In genomic region chr11:29702721-29703120, GRCm38 (mm10) we compare ENCODE assay signal across 12 mouse cellular contexts. TPM values are rescaled to one million over a fixed set of nuclear protein-coding genes. Genes with fewer than 3 reads are reported as not detected.
DNase-seq lines count a peak whose midpoint lies in the region; TF ChIP-seq lines count a peak whose summit lies in the region.
"Had no signal": no experiment of that assay in that cellular context is flagged by ENCODE, and none has a peak within 500 bp of the region (broad histone marks: within the 10 kb centered on the region; RNA-seq: fewer than 3 reads in every experiment).

No protein-coding gene starts in this region.

- no peak overlapping the region for H3ac ChIP-seq in myocyte (ENCODE audit: control insufficient read depth, insufficient read length)

- TF ChIP-seq POLR2A in myocyte (IDR thresholded peaks at IDR 0.05; ENCODE audit: insufficient read length, low read depth) = no peak

- intact Hi-C loops in heart, postnatal 10 days (cut with DNase I) = no loop called here

- no peak overlapping the region for H3K4me3 ChIP-seq in myocyte
- H3K4me3 ChIP-seq: heart, embryonic 15.5 days; hindbrain, embryonic 15.5 days; lung, embryonic 15.5 days; midbrain, embryonic 10.5 days had no signal

- peaks cover 100% of the 10 kb centered on the region for H3K79me2 ChIP-seq in myocyte (ENCODE audit: control insufficient read depth, insufficient read depth)

- no peaks in the 10 kb centered on the region for H3K27me3 ChIP-seq in myocyte (ENCODE audit: control insufficient read depth, insufficient read depth, insufficient read length)
- H3K27me3 ChIP-seq: heart, embryonic 15.5 days; hindbrain, embryonic 15.5 days; lung, embryonic 15.5 days had no signal

- DNase-seq in cerebellum, postnatal 10 days = peak; percentile 9 to 24
- DNase-seq in cerebellum, adult 9-10 months = no peak
- peak; percentile 21 to 51 for DNase-seq in heart, postnatal 10 days
- DNase-seq in heart, adult 8-10 months (ENCODE audit: low spot score) = no peak
- DNase-seq in lung, postnatal 14 days = peak; percentile 6
- DNase-seq in lung, postnatal 4 days = no peak
- DNase-seq: thymus, adult 2 months had no signal

- H3K36me3 ChIP-seq in myocyte (ENCODE audit: control insufficient read depth, insufficient read depth) = peaks cover 33% of the 10 kb centered on the region

- peak overlapping the region; percentile 20 for H3K4me2 ChIP-seq in myocyte (ENCODE audit: low read depth)
- H3K4me2 ChIP-seq: heart, embryonic 15.5 days; hindbrain, embryonic 15.5 days; lung, embryonic 15.5 days had no signal

TF ChIP-seq in myocyte, 11 proteins besides CTCF, POLR2A, EP300 and RAD21:
- no peak for TF ChIP-seq USF1 (IDR thresholded peaks at IDR 0.05; ENCODE audit: low read depth)
- no peak for TF ChIP-seq SRF (IDR thresholded peaks at IDR 0.05; ENCODE audit: control insufficient read depth, insufficient read length, low read depth)

RNA-seq across cellular contexts. Expression of gene Rtn4, which starts 10.0 kb away (rescaled TPM):
- total RNA-seq in heart, postnatal 10 days (2021) = 100 to 1,000 TPM; 186 to 197 TPM
- 10 to 100 TPM; 74.8 to 89.2 (median 82.4) TPM for total RNA-seq in heart, adult 8-10 months (2022)
- polyA plus RNA-seq in myocyte (2012; fragmentation: generic; extraction: Trizol) = 309 TPM

Comparison
In these comparisons a context has a peak if more than half of its experiments do, and no peak if none do; other contexts are left out.
1. DNase-seq: peak in cerebellum, postnatal 10 days (2 of 2), heart, postnatal 10 days (2 of 2) and lung, postnatal 14 days (single experiment); none in cerebellum, adult 9-10 months (single experiment), heart, adult 8-10 months (single experiment) and lung, postnatal 4 days (0 of 2).